Mouse (Mus musculus) spleen, postnatal 4 days (tissue): ENCODE measurements around the gene Fzd4.

Source experiments
- DNase-seq, 2 experiments: peaks; one replicate each; pipeline ENCODE4 v3.0.0; 2022; ENCODE audit warnings: low spot score in 2 of 2

The Fzd4 gene

GRCm38 (mm10) chr7:89404081-89404733, at the start of gene Fzd4, which contains the start of gene Tmem135:
Fzd4 (plus strand) TSS chr7:89404355.
Tmem135 (minus strand) TSS chr7:89404222.
- peak; percentile 73 to 82 for DNase-seq

DNA sequence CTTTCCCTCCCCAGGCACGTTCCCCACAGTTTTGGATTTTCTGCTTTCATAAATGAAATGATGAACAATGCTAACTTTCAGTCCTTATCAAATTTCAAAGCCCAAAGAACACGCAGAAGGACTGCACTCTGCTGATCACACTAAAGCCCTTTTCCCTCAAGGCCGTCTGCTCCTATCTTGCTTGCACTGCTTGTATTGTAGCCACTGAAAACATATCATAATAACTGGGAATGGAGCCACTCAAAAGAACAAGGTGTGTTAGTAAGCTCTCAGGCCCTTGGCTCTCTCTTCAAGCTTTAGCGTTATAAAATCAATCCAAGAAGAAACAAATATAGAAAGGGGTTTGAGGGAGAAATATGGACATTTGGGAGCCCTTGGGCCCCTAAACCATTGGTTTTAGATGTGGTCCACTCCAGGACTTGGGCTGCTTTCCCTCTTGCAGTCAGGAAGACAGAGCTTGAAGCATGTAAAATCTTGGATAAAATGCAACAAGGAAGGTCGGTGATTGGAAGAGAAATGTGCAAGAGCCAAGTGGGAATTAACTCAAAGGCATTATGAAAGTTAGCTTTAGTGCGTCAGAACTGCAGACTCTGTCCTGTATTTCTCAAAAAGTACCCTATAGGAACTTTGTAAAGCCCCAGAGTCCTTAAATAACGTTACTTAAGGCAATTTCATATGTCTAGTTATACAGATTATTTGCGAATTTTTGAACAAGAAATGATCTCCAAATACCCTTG, 48.5 kb upstream of the Fzd4 start:
- DNase-seq: peak in 1 of 2 experiments; percentile 13

DNA sequence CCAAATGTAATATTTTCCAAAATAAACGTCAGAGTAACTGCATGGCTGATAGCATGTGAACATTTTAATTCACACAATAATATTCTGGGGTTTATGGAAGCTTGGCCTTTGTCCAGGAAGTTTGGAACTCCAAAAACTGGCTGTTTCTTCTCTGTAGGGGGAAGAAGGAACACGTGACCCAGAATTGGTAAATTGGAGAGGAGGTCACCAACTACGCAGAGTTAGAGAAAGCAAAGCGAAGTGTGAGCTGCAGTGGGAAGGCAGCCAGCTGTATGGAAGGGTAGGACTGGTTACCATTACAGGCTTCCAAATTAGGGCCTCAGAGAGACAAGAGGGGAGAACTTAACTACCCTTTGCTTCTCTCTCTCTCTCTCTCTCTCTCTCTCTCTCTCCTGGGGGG, 47.8 kb upstream of the Fzd4 start:
- no peak for DNase-seq

GRCm38 (mm10) chr7:89363975-89364374, 40.2 kb upstream of the Fzd4 start:
- DNase-seq: peak in 1 of 2 experiments; percentile 35

GRCm38 (mm10) chr7:89365135-89365880, 38.8 kb upstream of the Fzd4 start:
- peak in 1 of 2 experiments; percentile 18 for DNase-seq

GRCm38 (mm10) chr7:89367643-89368042, 36.5 kb upstream of the Fzd4 start:
- DNase-seq: peak in 1 of 2 experiments; percentile 31

GRCm38 (mm10) chr7:89370086-89370485, 34.1 kb upstream of the Fzd4 start:
- no peak for DNase-seq

GRCm38 (mm10) chr7:89370917-89371316, 33.2 kb upstream of the Fzd4 start:
- DNase-seq: peak; percentile 24 to 56

DNA sequence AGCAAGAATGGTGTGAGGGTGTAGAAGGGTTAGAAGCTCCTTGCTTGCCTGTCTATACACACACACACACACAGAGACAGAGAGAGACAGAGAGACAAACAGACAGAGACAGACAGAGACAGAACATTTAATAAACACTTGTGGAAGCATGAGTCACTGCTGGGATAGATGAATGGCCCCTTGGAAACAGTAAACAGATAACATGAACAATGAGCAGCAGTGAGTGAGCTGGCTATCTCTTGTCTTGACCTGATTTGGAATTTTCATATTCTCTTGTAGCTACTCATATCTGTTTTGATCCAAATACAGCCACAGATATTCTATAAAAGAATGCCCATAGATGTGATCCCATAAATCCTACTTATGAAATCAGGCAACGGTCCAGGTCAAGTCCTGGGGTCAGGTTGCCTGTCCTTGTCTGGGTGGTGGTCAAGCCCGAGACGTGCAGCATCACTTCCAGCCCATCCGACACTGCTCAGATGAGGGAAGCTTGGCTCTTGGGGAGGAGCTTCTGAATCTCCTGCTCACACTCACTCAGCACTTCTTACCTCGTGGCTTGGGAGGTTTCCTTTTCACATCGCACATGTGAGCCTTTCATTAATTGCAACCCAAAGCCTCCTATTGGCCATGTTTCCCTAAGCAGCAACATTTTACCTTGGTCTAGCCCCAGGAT, 32.4 kb upstream of the Fzd4 start:
- no peak for DNase-seq

DNA sequence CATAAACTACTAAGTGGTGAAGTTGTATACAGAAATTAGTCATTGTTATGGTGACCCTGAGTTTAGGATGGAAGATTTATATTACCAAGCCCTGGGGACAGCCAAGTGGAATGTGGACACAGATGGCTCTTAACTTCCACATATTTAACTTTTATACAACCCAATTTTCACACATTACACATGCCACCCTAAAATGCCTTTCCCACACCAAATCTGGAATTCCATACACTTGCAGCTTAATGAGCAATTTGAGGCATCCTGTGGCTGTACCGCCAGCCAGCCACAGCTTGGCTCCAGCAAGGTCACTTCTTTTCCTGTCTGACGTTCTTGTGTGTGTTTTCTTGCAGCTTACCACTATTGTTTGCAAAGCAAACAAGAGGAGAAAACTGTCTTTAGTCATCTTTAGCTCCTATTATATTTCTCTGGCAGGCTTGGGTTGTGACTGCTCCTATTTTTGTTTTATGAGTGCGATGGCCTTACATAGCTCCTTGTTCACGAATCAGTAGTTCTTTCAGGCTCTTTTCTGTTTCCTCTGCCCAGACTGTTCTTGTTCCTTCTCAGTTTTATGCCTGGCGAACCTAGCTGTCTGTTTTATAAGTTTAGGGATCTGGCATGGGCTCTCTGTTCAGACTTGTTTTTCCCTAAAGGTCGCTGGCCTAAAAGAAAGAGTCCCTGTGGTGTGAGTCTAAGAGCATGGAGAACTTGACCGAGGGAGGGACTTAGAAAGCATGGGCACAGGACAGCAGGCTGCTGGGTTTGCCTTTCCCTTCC, 23.0 kb upstream of the Fzd4 start:
- DNase-seq: no peak

DNA sequence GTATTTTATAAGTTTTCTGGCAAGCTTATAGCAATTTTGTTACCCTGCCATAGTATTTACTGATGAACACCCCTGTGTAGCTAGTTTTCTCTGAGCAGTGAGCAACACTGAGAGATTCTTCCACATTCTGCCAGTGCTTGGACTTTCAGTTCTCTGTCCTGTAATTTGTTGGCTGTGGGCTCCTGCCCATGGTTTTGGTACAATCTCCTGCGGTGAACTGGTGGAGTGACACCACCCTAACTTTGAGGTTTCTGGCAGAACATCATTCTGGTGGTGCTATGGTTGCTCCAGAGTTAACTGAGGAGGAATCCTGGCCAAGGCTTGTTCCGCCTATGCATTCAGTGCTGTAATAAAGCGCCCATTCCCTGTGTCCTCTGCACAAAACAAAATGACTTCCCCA, 21.3 kb upstream of the Fzd4 start:
- no peak for DNase-seq

DNA sequence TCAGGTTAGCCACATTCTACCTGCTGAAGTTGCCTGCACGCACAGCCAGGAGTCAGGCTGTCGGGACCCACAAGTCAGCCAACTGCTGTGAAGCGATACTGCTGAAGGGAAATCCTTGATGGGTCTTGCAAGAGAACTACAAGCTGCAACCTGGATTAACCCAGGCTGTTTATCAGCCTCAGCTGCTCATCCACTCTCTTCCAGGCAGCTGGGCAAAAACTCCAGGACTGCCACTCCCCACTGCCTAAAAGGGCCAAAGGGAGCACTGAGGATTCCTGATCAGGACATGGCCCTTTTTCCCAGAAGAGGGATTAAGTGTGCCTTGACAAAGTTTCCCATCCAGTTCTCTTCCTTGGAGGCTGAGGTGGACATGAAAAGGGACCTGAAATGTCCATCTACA, 15.2 kb upstream of the Fzd4 start:
- no peak for DNase-seq

- no peak for DNase-seq
Observed at GRCm38 (mm10) chr7:89390660-89391059, 13.5 kb upstream of the Fzd4 start.

- no peak for DNase-seq
Observed at GRCm38 (mm10) chr7:89391281-89391680, 12.9 kb upstream of the Fzd4 start.

- no peak for DNase-seq
Observed at GRCm38 (mm10) chr7:89391831-89392230, 12.3 kb upstream of the Fzd4 start.

- DNase-seq: no peak
Observed at GRCm38 (mm10) chr7:89392388-89392787, 11.8 kb upstream of the Fzd4 start.

DNA sequence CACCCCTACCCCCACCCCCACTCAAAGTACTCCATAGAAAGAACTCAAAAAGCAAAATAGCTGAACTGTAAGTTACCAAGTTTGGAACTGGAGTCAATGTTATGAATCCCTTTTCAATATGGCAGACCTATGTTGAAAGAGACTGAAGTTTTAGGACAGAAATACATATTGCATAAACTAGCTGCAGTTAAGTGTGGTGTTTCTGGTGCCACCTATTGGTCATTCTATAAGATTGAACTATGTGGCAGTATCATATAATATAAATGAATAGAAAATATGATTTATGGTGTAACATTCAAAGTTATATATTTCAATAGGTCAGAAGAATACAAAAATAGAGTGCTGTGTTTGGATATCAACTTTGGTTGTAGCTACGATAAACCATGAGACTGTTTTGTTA, 11.3 kb upstream of the Fzd4 start:
- DNase-seq: no peak

GRCm38 (mm10) chr7:89395399-89395798, 8.8 kb upstream of the Fzd4 start:
- no peak for DNase-seq

DNA sequence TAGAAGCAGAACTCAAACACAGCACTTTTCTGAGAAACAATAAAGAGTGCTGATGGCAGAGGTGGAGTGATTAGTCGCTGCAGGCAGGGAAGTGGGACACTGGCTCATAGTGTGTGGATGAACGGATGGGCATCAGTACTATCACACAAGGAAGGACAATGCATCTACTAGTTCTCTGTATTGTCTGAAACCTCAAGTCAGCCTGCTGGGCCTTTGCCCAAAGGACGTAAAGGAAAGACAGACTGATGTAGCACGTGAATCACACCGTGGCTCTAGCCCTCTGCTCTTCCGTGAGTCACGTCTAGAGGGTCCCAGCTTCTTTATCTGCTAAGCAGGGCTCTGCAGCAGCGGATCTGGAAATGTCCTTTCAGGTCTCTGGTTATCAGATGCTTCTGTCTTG, 7.8 kb upstream of the Fzd4 start:
- no peak for DNase-seq

DNA sequence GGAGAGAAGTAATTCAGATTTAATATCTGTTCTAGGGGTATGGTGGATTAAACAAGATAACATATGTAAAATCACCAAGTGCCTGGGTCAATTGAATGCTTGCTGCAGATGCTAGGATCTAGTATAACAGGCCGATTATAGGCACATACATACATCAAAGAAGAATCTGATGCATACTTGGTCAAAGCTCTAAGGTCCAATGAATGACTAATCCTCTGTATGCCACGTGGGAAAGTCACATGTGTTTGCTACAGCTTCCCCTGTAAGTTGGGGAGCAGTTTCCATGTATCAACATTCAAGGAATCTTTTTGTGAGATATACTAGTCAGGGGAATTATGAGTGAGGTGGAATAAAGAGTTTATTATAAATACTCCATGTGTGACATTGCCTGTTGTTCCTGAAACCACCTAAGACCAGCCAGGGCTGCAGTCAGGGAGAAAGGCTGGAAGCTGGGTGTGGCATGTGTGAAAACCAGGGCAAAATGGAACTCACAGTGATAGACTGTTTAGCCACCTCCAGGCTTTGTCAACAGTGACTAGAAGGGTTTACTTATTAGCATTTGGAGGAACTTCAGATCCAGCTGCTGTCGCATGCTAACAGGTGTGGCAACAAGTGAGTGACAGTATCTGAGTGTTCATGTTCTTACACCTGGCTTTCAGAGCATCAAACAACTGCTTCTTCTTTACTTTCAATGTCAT, 6.2 kb upstream of the Fzd4 start:
- DNase-seq: no peak

DNA sequence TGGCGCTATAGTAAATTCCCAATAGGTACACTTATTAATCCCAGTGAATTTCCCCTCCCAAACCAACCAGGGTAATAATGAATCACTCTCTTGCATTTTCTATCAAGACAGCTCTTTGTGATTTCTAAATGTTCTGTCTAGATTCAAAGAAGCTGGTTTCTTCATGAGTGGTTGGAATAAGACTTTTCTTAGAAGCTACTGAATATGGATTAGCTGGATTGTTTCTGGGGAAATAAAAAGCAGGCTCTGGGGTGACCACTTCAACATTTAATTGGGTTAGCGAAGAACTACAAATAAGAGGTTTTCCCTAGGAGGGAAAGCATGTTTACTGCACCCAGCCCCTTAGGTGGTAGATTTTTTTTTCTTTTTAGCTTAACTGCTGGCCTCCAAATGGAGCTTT, 3.4 kb upstream of the Fzd4 start:
- no peak for DNase-seq
